Mouse (Mus musculus): Measurements from ENCODE around the gene Rnf168.
"Not testable (repeated sequence)": the region's sequence is repeated elsewhere in the genome, so short reads cannot be mapped to it uniquely, and the experiment has no call there.

Gene Rnf168

DNA sequence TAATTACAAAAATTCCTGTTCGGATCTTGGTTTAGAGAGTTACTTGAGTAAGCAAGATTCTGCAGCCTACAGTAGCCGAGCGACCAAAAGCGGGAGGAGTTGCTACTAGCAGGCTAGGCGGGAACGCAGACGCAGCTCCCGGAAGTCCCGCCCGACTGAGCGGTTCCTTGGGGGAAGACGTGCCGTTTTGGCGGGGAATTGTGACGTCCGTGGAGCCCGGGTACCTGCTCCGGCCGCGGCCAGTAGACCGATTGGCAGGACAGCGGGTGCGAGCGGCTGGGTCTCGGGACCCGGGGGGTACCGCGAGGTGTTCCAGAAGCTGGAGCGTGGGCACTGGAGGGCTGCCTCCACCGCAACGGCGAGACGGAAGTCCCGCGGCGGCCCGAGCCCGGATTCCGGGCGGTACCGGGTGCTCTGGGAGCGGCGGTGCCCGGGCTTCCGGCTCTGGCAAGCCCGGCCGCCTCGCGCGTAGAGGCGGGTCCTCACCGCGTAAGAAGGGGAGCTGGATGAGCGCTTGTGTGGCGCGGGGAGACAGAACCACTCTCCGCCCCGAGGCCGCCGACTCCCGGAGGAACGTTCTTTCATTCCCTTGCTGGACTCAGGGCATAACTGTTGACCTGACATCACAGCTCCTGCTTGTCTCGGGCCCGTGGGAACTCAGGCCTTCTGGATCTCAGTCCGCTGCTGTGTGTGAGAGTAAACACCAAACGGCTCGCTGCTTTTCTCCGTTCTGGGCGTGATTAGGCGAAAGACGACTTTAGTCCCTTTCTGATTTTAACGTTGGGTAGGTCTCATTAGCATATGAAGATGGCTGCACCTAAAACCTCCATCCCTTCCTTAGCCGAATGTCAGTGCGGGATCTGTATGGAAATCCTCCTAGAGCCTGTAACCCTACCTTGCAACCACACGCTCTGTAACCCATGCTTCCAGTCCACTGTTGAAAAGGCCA, at the start of gene Rnf168:
Gene Rnf168, plus strand, starts transcription at position 152 of the 949 bp plus-strand sequence.
- CTCF ChIA-PET, result interaction anchor here (0.6 kb wide), 1 partner anchor 16 kb away, joined by 3 read pairs; no protein-coding TSS in a partner anchor

DNA sequence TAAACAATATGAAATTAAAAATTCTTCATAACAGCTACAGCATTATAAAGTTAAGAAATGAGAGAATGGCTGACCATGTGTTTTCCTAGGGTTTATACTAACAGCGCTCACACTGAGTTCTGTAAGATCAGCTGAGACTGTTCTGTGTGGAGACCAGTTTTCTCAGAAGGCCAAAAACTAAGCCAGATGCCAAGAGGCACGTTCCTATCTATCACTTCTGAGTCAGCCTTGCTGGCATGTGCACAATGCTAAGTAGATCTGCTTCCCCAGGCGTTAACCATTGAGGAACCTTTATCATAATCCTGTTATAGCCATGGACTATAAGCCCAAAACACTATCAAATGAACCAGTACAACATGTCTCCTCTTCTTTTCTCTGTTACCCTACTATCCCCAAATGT, 45.2 kb upstream of the Rnf168 start:
- CTCF ChIA-PET, result not testable (repeated sequence)

DNA sequence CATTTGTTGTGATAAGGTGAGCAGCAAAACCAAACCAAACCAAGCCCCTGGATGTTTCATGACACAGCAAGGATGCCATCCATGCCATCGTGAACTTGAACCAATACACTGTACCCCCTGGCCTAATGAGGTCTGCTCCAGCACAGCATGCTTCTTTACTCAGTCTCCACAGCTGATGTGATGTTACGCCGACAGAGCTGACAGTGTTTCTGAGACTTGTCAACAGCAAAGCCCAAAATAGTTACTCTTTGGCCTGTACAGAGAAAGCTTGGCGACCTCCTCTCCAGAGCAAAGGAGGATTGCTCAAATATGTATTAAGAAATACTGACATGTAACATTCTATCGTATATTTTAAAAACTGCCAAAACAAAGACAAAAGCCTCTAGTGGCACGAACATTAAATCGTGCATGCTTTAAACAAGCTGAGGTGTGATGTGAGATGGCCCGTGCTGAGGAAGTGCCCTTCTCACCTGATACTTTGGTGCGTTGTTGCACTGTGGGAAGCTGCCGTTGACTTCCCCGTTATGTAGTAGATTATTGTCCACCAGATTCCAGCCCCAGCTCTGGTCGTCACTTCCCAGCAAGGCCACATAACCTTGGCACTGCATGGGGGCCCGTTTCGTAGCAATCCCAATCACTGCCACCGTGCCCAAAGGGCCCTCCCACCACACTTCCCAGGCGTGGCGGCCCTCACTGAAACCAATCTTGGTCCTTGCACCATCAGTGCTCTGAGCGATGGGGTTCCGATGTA, 39.2 kb upstream of the Rnf168 start:
- CTCF ChIA-PET, result no interaction called here

DNA sequence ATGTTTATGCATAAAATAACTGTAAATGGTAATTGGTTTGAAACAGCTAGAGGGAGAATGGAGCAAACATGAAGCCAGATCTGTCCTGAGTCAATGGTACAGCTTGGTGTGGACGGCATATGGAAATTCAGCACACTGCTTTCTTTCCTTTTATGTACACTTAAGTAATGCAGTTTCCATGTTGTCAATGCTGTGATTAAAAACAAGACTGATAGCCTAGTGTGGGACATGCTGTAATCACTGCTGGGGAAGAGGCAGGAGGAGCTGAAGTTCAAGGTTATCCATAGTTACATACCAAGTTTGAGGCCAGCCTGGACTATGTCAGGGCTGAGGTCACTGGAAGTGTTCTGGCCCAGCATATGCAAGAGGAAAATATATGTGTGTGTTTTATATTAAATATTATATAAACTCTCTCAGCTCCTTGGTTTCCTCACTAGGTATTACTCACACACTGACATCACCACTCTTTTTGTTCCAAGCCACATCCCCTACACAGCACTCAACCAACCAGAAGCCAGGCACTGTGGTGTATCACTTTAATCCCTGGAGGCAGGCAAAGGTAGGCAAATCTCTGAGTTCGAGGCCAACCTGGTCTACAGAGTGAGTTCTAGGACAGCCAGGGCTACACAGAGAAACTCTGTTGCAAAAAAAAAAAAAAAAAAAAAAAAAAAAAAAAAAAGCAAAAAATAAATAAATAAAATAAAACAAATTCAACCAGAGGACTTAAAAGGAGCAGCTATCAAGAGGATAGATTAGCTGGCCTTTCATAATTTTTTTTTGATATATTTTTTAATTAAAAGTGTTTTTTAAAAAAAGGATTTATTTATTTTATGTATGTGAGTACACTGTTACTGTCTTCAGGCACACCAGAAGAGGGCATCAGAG, 37.6 kb upstream of the Rnf168 start:
- CTCF ChIA-PET, result interaction anchor here (0.6 kb wide), 2 partner anchors 58 to 637 kb away, joined by 4 to 7 read pairs; partner anchors contain the start of gene Fyttd1

DNA sequence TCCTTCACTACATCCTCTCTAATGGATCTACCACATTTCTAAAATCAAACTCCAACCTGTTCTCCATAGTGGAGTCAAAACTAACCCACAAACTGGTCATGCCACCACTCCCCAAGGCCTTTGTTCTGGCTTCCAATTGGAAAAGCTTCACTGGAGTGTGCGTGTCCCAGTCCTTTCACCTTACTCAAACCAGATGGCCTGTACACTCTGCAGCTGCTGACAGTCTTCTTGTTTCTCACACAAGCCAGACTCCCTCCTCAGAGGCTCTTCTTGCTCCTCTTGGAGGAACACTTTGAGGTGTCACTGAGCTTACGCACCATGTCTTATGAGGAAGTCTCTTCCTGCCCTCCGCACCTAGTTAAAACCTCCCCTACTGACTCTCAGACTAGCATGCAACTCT, 33.4 kb upstream of the Rnf168 start:
- CTCF ChIA-PET, result interaction anchor here (0.6 kb wide), 1 partner anchor 9 kb away, joined by 5 read pairs; no protein-coding TSS in a partner anchor

DNA sequence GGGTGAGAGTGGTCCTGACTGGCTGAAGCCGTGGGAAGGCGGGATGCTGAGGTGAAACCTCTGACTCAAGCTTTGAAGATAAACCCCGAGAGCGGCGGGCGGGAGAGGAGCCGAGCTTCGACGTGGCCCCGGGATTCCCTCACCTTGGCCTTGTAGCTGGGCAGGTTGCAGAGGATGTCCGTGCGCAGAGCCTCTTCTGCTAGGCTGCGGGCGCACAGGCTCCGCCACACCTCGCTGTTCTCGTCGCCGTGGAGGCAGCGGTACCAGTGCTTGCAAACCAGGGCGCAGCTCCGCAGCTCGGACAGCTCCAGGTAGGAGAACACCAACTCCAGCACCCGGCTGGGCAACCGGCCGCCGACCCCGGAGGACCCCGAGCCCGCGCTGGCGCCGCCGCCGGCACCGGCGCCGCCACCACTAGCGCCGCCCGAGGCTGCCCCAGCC, 30.9 kb upstream of the Rnf168 start:
- CTCF ChIA-PET, result no interaction called here

DNA sequence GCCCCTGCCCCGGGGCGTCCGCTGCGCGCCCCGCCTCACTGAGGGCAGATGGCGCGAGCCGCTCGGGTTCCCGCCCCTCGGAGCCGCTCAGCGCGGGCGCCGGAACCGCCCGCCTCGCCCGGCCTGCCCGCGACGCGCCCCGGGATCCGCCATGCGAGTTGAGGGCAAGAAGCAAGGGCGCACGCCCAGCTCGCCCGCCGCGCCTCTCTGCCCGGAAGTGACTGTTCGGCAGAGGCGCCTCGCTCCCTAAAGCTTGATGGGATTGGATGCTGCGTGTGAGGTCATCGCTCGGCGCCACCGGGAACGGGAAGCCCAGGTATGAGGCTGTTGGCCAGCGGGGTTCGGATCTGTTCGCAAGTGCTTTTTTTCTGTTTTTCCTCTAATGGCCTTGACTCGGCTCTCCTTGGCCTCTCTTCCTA, 30.3 kb upstream of the Rnf168 start, which contains the start of the genes Fbxo45 and Wdr53:
Gene Fbxo45, minus strand, starts transcription at position 207 of the 419 bp plus-strand sequence.
Gene Wdr53, plus strand, starts transcription at position 276 of the 419 bp plus-strand sequence.
- CTCF ChIA-PET, result no interaction called here

DNA sequence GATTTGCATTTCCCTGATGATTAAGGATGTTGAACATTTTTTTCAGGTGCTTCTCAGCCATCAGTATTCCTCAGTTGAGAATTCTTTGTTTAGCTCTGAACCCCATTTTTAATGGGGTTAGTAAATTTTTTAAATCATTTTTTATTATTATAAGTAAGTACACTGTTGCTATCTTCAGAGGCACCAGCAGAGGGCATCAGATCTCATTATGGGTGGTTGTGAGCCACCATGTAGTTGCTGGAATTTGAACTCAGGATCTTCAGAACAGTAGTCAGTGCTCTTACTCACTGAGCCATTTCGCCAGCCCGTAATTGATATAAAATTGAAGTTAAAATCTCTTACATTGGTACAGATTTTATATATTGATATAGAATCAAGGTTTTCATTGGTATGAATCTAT, 13.0 kb upstream of the Rnf168 start:
- CTCF ChIA-PET, result interaction anchor here (0.6 kb wide), 2 partner anchors 46 to 77 kb away, joined by 3 to 4 read pairs; no protein-coding TSS in a partner anchor

DNA sequence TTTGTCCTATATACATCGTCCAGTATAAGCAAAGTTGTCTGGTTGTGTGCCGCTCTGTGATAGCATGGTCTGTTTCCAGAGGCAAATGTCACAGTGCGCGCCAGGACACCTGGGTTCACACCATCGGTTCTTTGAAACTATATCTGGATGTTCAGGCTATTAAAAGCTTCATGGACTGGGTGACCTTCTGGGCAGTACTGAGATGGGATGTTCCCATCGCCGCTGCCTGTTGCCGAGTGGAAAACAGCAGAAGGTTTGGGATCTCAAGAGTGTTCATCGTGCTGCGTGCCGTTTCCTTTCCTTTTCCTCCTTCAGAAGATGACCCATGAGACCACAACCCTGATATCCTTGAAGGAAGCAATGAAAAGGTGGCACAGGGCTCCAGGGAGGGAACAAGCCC, 6.0 kb upstream of the Rnf168 start, which contains the start of gene Smco1:
Gene Smco1, plus strand, starts transcription at position 178 of the 400 bp plus-strand sequence.
- CTCF ChIA-PET, result no interaction called here

DNA sequence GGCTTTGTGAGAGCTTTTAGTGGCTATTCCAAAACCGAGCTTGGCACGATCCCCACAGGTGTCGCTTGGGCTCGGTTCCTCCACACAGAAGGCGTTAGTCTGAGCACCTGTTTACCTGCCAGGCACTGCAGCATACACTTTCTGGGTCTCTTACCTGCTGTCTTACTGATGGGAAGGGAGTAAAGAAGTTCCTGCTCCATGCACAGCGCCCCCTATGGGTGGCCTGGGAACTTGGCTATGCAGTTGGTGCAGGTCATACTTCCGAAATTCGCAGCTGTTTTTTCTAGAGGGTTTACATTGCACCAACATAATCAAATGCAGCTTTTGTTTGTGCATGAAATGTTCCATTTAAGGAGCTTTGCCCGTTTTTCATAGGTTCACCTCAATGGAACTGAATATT, 3.9 kb upstream of the Rnf168 start:
- CTCF ChIA-PET, result interaction anchor here (0.8 kb wide), 1 partner anchor 157 kb away, joined by 3 read pairs; no protein-coding TSS in a partner anchor

DNA sequence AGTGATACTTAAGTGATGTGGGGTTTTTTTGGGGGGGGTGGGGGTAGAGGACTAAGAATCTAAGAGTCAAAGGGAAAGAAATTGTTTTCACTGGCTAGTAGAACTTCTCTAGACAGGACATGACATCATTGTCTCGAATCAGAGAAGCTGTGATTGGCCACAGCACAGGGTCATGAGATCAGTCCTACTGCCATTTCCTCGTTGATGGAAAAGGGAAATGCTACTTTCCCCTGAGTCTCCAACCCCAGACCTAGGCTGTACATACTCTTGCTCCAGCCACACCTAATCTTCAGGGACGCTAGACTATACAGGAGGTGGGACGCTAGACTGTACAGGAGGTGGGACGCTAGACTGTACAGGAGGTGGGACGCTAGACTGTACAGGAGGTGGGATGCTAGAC, 2.2 kb upstream of the Rnf168 start:
- CTCF ChIA-PET, result no interaction called here

DNA sequence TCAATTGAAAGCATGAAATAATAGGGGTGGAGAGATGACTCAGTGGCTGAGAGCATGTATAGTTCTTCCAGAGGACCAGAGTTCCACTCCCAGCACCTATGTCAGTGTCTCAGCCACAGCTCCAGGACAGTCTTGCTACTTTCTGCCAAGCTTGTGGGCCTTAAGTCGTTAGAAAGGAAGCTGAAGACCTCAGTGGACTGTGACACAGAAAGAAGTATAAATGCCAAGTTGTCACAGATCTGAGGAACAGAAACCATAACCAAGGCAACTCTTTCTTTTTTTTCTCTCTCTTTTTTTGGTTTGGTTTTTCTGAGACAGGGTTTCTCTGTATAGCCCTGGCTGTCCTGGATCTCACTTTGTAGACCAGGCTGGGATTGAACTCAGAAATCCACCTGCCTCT, 1.4 kb upstream of the Rnf168 start:
- CTCF ChIA-PET, result no interaction called here

DNA sequence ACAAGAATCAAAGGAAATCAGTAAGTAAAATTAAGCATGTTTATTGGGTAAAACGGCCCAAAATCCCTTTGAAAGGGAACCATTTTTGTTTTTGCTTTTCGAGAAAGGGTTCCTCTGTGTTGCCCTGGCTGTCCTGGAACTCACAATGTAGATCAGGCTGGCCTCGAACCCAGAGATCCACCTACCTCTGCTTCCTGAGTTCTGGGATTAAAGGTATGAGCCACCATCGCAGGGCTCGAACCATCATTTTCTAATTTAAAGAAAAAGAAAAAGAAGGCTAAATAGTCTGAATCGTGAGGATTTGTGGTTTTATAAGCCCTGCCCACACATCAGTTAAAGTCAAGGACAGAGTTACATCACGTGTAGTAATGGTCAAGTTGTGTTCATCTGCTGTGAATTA, 1.1 kb downstream of the Rnf168 start:
- CTCF ChIA-PET, result no interaction called here

DNA sequence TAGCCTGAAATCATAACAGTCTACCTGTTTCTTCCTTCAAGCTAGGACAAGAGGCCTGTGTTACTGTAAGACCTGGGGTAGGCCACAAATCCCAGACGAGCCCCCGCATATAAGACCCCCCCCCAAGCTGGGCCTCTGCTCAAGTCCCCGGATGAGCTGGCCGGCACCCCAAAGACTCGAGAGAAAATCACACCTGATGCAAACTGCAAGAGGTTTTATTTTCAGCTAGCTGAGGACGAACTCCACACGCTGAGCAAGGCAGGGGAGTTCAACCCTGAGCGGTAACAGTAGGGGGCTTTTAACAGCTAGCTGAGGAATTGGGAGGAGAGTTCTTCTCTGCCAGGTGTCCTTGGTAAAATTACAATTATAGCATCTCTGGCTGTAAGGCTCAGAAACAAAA, 3.0 kb downstream of the Rnf168 start:
- CTCF ChIA-PET, result no interaction called here

DNA sequence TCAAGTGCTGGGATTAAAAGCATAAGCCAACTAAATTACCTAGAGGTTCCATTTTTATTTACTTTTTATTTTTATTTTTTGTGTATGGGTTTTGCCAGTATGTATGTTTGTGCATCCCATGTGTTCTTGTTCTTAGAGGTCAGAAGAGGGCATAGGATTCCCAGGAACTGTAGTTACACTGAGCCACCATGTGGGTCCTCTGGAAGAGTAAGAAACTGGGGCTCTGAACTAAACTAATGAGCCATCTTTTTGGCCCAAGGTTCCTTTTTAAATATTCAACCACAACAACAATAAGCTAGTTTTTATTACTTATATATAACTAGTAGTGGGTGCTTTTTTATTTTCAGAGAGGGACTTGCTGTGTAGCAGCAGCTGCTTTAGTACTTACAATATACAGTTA, 5.3 kb downstream of the Rnf168 start:
- CTCF ChIA-PET, result interaction anchor here (0.6 kb wide), 1 partner anchor 298 kb away, joined by 6 read pairs; no protein-coding TSS in a partner anchor

DNA sequence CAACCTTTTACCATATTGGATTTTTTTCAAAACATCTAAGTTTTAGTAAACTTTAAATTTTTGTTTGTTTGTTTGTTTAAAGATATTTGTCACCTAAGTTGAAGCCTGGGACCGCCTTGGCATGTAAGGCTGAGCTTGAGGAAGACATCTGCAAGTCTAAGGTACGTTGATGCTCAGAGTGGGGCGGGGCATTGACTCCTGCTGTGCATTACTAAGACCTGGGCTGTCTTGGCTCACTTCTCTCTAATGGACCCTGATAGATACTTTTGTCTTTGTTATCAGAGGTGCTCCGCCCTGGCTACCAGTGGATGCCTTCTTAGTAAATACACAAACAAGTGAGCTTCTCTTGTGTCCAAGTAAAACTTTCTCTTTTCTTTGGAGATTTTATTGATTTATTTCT, 14.6 kb downstream of the Rnf168 start:
- CTCF ChIA-PET, result no interaction called here

DNA sequence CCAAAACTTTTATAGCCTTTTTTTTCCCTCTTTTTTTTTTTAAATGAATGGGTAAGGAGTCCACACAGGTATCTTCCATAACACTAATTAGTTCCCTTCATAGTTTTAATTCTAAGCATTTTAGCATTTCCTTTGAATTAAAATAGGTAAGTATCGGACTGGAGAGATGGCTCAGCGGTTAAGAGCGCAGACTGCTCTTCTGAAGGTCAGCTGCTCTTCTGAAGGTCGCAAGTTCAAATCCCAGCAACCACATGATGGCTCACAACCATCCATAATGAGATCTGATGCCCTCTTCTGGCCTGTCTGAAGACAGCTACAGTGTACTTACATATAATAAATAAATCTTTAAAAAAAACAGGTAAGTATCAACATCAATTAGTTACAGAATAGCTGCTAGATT, 22.4 kb downstream of the Rnf168 start:
- CTCF ChIA-PET, result interaction anchor here (0.7 kb wide), 1 partner anchor 884 kb away, joined by 4 read pairs; no protein-coding TSS in a partner anchor

DNA sequence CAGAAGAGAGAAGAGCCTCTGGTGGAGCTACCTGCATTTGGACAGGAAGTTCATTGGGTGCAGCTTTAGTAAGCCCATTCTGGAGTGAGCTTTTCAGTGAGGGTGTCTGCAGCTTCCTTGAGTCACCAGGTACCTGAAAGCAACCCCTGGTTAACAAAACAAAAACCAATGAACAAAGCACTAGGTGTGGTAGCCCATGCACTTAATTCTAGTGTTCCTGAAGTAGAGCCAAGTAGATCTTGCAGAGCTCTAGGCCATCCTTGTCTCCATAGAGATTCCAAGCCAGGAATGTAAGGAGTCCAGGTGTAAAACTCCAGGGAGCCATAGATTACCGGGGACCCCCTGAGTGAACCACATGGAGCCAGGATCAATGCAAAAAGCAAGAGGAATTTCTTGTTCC, 25.8 kb downstream of the Rnf168 start:
- CTCF ChIA-PET, result interaction anchor here (0.7 kb wide), 1 partner anchor 53 kb away, joined by 3 read pairs; no protein-coding TSS in a partner anchor

DNA sequence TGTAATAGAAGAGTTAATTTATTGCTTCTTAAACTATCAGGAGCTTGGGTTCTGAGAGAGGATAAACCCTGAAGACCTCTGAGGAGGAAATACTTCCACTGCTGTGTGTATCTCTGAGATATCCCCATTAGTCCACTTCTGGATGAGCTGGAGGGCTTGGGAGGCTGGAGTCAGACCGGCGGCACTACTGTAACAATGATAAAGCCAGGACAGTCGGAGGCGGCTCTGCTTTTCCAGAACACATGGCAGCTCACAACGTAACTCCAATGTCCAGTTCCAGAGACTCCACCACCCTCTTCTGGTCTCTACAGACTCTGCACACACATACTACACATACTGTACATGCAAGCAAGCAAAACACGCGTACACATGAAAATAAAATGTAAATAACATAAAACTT, 26.6 kb downstream of the Rnf168 start:
- CTCF ChIA-PET, result interaction anchor here (0.7 kb wide), 1 partner anchor 52 kb away, joined by 3 read pairs; no protein-coding TSS in a partner anchor

DNA sequence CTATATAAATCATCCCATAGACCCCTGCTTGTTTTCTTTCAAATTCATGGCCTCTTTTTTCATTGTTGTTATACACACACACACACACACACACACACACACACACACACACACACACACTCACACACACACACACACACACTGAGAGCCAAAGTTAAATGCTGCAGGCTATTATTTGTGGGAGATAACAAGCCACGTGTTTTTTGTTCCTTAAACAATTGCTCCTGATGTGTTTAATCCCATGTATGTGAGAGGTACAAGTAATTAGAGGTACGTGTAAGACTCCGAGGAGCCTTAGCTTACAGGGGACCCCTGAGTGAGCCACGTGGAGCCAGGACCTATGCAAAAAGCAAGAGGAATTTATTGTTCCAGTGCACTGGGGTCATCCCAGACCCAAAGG, 34.7 kb downstream of the Rnf168 start:
- CTCF ChIA-PET, result interaction anchor here (0.7 kb wide), 1 partner anchor 152 kb away, joined by 3 read pairs; no protein-coding TSS in a partner anchor

DNA sequence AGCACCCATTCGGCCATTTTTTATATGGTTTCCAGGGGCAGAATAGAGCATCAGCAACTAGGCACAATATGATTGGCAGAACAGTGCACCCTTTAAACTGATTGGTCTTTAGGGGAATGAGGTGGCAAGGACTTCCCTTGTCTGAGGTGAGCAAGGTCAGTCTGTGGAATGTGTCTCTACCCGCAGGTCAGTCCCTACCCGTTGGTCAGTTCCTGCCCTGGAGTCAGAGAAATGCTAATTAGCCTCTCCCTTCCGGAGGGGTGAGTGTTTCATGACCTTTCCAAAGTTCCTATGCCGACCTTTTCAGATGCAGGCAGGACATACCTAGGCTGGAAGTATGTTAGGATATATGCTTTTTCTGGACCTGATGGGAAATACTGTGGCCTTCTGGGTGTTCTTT, 35.1 kb downstream of the Rnf168 start:
- CTCF ChIA-PET, result no interaction called here

Data from spleen, embryonic (tissue).